Mouse (Mus musculus): ENCODE results near the gene Mocs3.

Mocs3 gene

DNA sequence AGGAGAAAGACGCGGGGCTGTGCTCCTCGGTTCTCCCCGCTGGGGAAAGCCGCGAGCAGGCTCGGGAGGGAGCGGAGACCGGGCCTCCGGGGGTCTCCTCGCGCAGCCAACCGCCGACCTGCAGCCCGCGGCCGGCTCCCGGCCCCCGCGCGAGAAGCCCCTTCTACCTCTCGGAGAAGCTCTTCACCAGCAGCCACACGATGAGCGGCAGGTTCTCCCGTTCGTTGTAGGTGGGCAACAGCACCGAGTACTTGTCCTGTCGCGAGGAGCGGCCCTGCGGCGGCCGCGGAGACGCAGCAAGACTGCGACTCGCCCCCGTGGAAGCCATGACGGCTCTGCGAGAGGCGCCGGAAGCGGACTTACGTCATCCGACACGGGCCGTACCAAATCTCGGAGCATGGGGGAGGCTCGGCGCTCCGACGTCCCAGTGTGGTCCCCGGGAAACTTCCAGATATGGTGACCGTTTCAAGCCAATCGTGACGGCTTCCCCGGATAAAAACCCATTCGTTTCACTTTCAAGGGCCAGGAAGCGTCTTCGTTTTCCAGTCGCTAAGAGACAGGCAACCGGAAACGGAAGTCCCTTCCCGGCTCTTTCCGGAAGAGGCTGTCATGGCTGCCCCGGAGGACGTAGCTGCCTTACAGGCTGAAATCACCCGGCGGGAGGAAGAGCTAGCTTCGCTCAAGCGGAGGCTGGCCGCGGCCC lies at the start of gene Mocs3, which contains the start of the genes Gm20716 and Dpm1:
Mocs3 (plus strand) TSS at position 597 of the 703 bp plus-strand sequence.
Gm20716 (minus strand) TSS at position 339 of the 703 bp plus-strand sequence.
Dpm1 (minus strand) TSS at position 566 of the 703 bp plus-strand sequence.
- peak; percentile 83 to 85 for DNase-seq (ENCODE audit: low spot score in 2 of 2)

DNA sequence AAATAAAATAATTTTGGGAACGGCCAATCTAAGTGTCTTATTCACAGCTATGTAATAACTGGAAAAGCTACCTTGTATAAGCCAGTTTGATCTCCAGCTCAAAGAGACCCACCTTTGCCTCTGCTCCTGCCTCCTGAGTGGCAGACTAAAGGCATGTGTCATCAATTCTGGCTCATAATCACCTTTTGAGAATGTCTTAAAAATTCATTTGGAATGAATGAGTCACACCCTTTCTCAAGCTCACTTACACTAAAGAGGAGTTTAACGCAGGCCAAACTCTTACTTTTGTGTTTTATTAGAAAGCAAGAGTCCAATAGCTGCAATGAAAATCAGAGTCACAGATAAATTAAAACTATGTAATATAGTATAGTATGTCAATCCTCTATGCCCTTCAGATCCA lies 38.6 kb upstream of the Mocs3 start:
- no peak for DNase-seq (ENCODE audit: low spot score in 2 of 2)

GRCm38 (mm10) chr2:168193685-168194084 lies 36.7 kb upstream of the Mocs3 start:
- no peak for DNase-seq (ENCODE audit: low spot score in 2 of 2)

DNA sequence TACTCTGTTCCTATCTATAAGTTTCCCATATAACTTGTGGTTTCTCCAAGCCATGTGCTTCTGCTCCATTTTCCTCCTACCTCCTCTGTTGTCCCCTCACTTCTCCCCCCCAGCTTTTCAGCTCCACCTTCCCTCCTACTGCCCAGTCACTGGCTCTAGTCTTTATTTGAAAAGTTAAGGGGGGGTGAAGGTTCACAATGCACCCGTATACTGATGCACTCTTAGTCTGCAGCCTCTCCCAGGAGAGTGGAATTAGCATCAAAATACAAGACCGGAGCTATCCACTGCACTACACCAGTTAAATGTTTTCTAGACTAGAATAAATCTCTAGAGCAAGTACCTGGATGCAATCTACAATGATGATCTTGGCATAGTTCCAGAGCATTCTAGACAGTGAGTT lies 34.7 kb upstream of the Mocs3 start:
- no peak for DNase-seq (ENCODE audit: low spot score in 2 of 2)

GRCm38 (mm10) chr2:168198421-168198820 lies 32.0 kb upstream of the Mocs3 start:
- no peak for DNase-seq (ENCODE audit: low spot score in 2 of 2)

GRCm38 (mm10) chr2:168199476-168199875 lies 30.9 kb upstream of the Mocs3 start:
- DNase-seq (ENCODE audit: low spot score in 2 of 2), result no peak

GRCm38 (mm10) chr2:168200014-168200691 lies 30.3 kb upstream of the Mocs3 start:
- DNase-seq (ENCODE audit: low spot score in 2 of 2), result no peak

- DNase-seq (ENCODE audit: low spot score in 2 of 2), result no peak
These were observed 25.9 kb upstream of the Mocs3 start for GRCm38 (mm10) chr2:168204476-168204999.

- DNase-seq (ENCODE audit: low spot score in 2 of 2), result peak; percentile 84 to 89
These were observed 25.2 kb upstream of the Mocs3 start for GRCm38 (mm10) chr2:168205265-168205664.

DNA sequence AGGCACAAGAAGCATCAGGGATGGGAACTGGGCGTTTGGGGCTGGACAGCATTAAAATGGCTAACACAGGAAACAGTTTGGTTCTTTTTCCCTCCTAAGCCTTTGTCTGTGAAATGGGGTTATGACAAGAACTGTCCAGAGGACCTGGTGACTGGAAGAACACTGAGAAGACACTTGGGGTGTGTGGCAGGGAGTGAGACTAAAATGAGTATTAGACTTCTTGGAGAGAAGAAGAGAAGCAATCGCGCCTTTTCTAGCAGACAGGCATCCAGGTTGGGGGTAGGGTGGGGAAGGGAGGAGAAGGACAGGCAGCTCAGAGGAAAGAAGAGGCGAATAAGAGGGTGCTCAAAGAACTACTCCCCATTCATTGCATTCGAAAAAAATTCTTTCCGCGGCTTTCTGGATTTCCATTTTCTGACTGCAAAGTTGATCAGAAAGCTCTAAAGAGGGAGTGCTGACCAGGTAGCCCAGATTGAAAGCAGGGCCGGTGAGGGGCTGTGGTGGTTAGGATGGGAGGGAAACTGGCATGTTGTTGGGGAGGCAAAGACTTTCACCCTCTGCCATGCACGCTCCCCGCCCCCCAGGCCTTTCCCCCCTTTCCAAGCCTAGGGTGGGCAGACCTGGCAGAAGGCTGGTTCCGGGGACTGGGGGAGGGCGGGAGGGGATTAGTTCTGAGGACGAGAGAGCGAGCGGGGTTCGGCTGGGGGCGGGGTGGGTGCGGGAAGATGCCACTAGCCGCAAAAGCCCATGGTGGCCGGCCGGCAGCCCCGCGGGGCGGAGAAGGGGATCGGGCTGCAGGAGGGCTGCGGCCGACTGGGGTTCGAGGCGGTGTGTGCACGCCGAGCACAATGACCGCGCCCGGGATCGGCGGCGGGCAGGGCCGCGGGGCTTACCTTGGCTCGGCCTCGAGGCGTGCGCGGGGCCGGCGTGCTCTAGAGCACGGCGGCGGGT lies 24.5 kb upstream of the Mocs3 start:
- DNase-seq (ENCODE audit: low spot score in 2 of 2), result peak; percentile 20 to 23

- DNase-seq (ENCODE audit: low spot score in 2 of 2), result peak; percentile 87 to 93
These were observed 23.4 kb upstream of the Mocs3 start, which contains the start of gene Adnp for GRCm38 (mm10) chr2:168206725-168207644. Gene Adnp, minus strand, starts transcription at chr2:168207112.

DNA sequence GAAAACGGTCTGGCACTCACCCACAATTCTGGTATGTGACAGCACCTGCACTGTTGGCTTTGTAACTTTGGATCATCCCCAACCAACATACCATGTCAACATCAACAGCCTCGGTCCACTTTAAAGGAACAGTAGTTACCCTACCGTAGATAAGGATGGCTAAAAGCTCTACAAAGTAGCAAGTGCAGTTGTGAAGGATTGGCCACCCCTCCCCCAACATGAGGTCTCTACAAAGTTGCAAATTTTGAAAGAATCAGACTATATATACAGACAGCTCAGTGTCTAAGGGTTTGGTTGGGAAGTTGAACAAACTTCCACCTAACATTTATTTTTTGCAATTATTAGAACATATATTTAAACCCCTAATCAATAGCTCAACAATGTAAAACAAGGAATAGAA lies 22.5 kb upstream of the Mocs3 start:
- no peak for DNase-seq (ENCODE audit: low spot score in 2 of 2)

- no peak for DNase-seq (ENCODE audit: low spot score in 2 of 2)
These were observed 16.5 kb upstream of the Mocs3 start for GRCm38 (mm10) chr2:168213788-168214397.

- DNase-seq (ENCODE audit: low spot score in 2 of 2), result no peak
These were observed 7.1 kb upstream of the Mocs3 start for GRCm38 (mm10) chr2:168223326-168223725.

DNA sequence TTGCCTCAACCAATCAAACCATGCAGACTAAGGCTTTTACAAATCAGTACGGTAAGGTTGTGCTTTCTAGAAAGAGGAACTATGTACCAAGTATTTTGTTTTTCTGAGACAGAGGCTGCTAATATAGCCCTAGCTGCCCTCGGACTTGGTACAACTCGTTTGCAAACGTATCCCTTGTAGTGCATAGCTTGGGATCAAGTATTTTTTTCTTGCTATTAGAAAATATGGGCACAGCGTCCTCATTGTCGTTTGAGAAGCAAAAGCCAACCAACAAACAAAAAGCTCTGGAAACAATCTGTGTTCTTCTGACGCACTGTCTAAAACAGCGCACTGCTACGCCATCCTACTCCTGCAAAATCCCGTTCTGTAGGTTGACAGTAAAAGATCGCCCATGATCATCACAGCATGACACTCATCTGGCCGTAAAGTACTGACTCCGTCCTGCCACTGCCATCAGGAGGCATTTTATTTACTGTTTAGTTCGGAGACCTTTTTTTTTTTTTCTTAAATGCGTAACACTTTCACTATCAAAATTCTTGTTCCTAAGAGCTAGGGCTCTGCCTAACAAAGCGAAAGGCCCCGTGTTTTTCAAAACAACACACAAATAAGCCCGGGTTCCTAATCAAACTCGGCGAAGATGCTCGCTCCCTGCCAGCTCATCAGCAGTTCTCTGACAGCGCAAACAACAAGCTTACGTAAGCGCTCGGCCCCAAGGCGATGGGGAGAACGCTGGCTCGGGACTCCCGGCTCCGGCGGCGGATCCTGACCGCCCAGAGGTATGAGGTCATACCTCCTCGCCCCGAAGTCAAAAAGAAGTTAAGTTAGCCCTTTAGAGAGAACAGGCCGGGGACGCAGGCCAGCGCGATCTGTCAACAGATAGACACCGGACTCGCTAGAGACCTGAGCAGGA lies 1.1 kb upstream of the Mocs3 start:
- peak; percentile 29 to 32 for DNase-seq (ENCODE audit: low spot score in 2 of 2)

GRCm38 (mm10) chr2:168230773-168231470 lies 500 bp downstream of the Mocs3 start:
- DNase-seq (ENCODE audit: low spot score in 2 of 2), result peak; percentile 15 to 45

DNA sequence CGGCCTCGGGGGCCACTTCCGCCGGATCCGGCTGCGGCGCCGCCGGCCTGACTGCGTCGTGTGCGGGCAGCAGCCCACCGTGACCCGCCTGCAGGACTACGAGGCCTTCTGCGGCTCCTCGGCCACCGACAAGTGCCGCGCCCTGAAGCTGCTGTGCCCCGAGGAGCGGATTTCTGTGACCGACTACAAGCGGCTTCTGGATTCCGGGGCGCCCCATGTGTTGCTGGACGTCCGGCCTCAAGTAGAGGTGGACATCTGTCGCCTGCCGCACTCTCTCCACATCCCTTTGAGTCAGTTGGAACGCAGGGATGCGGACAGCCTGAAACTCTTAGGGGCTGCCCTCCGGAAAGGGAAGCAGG lies 1.0 kb downstream of the Mocs3 start:
- no peak for DNase-seq (ENCODE audit: low spot score in 2 of 2)

GRCm38 (mm10) chr2:168233286-168233685 lies 2.9 kb downstream of the Mocs3 start:
- DNase-seq (ENCODE audit: low spot score in 2 of 2), result no peak

DNA sequence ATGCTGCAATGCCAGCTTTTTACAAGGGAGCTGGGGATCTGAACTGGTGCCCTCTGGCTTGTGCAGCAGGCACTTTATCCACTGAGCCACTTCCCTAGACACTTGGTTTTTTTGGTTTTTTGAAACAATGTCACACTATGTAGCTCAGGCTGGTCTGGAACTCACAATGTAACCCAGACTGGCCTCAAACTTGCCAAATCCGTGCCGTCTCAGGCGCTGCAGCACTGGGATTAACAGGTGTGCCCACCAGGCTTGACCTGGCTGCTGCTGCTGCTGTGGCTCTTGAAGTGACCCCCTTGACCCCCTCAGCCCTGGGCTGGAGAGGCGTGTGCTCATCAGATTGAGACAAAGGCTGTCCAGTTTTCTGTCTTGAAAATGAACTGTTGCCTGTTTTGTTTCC lies 7.9 kb downstream of the Mocs3 start:
- no peak for DNase-seq (ENCODE audit: low spot score in 2 of 2)

Data from frontal cortex, postnatal 25 days (tissue).